Mouse (Mus musculus) urinary bladder, postnatal 25 days (tissue): ENCODE data around the gene Lce1k.
"Not testable (repeated sequence)": the region's sequence is repeated elsewhere in the genome, so short reads cannot be mapped to it uniquely, and the experiment has no call there.

ENCODE experiments used
- DNase-seq: peaks from one replicate; pipeline ENCODE4 v3.0.0; 2022; ENCODE audit warnings: low spot score

The Lce1k gene

DNA sequence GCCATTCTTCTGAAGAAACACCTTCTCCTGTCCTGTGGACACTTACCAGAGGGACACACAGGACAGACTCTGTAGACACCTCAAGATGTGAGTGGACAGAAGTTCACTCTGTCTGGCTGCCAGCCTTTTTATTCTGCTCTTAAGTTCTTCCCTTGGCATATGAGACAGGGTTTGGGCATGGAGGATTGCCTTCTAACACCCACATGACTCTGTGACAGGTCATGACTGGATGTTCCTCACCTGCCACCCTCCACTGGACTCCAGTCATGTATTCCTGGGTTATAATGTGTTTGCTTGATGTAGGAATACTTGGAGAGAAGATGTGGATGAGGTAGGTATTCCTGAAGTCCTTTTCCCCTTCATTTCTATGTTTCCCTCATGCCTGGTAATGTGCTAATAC, at the start of gene Lce1k:
Gene Lce1k (minus strand): TSS at position 101 of the 400 bp plus-strand sequence.
- no peak for DNase-seq

DNA sequence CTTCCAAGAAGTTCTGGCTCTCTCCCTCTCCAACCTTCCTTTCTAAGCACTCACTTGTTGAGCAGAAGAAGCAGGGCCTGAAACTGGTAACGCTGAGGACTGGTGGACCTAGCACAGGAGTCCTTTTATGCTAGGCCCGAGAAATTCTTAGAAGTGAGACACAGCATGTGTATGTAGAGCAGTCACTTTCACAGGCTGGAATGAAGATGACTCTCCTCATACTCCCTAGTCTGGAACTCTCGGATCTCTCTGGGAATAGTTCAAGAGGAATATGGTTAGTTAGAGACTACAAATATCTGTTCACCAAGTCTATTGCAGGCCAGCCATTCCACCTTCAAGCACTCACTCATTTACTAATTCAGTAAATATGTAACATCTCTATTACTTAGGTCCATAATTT, 43.5 kb upstream of the Lce1k start, which contains the start of gene Lce1l:
Gene Lce1l (minus strand): TSS at position 101 of the 400 bp plus-strand sequence.
- DNase-seq = no peak

DNA sequence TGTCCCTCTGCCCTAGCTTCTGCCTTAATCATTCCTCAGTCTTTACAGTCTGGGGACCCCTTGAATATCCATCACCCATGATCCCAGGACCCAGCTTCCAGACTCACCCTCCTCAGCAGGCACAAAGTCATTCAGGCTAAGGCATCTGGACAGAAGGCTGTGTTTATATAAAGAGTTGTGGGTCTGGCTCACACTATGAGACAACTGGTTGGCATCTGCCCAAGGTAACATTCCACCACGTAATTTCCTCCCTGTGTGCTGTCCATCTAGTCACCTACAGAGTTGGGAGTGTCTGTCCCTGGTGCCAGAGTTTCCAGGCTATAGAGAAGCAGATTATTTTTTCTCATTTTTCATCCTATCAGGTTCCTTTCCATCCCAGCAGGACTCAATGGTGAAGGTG, 19.4 kb upstream of the Lce1k start, which contains the start of gene Kprp:
Gene Kprp (minus strand): TSS at position 140 of the 400 bp plus-strand sequence.
- no peak for DNase-seq

DNA sequence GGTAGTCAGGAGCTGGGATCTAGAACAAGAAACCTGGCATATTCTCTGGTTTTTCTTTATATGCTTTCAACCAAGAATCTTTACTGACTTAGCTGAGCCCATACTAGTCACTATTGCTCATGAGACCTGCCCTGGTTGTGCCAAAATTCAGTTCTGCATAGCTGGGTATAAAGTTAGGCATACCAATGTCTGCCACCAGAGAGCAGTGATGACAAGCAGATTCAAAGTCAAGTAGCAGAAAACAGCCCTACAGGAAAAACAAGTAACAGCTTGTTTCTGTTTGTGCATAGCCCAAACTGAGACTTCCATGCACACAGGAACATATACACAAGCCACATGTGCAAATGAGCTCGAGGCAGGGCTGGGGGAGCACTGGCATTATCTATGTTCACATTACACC, 18.1 kb upstream of the Lce1k start:
- no peak for DNase-seq

DNA sequence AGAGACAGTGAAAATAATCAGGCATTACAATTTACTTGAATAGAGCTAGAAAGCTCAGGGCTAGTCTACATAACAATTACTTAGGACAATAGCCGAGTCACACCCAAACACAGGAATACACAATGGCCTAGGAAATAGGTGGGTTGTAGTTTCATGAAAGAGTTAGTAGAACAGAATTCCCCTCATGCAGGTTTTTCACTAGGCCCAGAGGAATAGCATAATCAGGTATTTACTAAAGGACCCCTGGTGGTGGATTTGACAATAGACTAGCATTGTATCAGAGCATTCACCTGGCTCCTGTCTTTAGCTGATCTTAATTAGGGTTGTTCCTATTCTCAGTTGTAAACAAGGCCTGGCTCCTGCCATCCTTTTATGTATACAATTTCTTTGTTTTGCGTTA, 8.3 kb upstream of the Lce1k start:
- not testable (repeated sequence) for DNase-seq

DNA sequence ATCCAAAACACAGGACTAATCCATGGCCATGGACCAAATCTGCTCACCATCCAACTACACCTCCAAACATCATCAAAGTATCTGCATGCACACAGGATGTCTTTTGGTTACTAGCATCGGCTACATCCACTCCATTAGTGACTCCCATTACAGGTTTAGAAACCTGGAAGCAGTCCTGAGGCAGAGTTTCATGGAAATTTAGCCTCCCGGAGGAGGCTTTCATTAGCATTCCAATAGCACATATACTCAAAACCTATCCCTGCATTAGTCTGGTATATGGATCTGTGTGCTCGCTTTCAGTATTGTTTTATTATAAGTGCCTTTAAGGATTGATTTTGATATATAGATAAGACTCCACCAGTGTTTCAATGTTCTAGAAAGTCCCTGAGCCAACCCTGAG, 7.9 kb upstream of the Lce1k start:
- DNase-seq = no peak

DNA sequence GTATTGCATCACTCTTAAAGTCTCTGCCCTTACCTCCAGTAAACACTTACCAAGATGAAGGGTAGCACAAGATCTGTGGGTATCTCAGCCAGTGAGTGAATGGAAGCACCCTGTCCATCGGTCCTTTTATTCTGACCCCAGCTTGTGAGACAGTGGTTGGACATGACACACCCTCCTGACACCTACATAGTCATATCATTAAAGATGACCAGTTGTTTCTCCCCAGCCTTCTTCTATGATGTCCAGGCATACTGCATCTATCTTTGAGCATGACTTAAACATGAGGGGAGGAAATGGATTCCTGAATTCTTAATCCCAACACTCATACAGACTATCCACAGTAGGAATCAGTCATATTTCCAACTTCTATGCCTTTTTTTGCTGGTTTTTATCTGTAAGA, 17.3 kb downstream of the Lce1k start, which contains the start of gene Lce1j:
Gene Lce1j (minus strand): TSS at position 101 of the 400 bp plus-strand sequence.
- no peak for DNase-seq

DNA sequence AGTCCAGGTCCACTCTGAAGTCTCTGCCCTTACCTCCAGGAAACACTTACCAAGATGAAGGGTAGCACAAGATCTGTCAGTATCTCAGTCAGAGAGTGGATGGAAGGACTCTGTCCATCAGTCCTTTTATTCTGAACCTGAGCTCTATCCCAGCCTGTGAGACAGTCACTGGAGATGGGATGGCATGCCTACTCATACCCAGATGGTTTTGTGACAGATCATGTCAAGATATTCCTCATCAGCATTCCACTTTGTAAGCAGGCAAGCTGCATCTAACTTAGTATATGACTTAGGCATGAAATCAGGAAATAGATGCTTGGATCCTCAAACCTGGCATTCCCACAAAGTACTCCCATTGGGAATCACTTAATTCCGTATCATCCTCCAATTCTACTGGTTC, 28.9 kb downstream of the Lce1k start, which contains the start of gene Lce1i:
Gene Lce1i (minus strand): TSS at position 101 of the 400 bp plus-strand sequence.
- no peak for DNase-seq

DNA sequence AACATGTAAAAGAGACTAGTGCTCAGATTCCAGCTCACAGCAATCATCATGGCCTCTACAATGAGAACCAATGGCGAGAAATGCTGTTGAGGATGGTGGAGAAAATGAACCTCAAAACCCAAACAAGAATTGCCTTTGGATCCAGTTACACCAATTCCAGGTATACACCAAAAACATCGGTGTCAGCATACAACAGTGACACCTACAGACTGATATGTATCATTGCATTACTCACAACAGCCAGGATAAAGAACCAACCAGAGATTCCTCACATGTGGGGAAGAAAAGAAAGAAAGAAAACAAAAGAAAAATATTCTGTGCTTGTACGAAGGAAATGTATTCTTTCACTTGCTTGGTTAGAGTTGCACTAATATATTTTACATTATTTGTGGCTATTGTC, 36.1 kb downstream of the Lce1k start:
- DNase-seq = no peak

DNA sequence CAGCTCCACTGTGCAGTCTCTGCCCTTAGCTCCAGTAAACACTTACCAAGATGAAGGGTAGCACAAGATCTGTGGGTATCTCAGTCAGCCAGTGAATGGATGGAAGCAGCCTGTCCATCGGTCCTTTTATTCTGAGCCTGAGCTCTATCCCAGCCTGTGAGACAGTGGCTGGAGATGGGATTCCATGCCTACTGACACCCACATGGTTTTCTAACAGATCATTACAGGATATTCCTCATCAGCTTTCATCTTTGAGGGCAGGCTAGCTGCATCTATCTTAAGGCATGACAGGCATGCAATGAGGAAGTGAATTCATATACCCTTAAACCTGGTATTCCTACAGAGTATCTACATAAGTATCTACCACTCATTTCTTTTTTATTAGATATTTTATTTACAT, 42.7 kb downstream of the Lce1k start, which contains the start of gene Lce1h:
Gene Lce1h (minus strand): TSS at position 101 of the 400 bp plus-strand sequence.
- no peak for DNase-seq
